Mouse (Mus musculus) frontal cortex, postnatal 36 days (tissue): ENCODE results near the gene M6pr.
"Not testable (repeated sequence)": the region's sequence is repeated elsewhere in the genome, so short reads cannot be mapped to it uniquely, and the experiment has no call there.

ENCODE experiments used
- DNase-seq, 2 experiments: peaks; one replicate each; pipeline ENCODE4 v3.0.0; 2022; ENCODE audit warnings: low spot score in 2 of 2

M6pr gene

GRCm38 (mm10) chr6:122340349-122341000 lies 32.0 kb downstream of the M6pr start, which contains the start of gene Phc1:
Phc1 (minus strand) TSS chr6:122340561.
- DNase-seq, result no peak

- DNase-seq, result no peak
These were observed 32.7 kb downstream of the M6pr start for GRCm38 (mm10) chr6:122341038-122341810.

GRCm38 (mm10) chr6:122342125-122342524 lies 33.6 kb downstream of the M6pr start:
- no peak for DNase-seq

DNA sequence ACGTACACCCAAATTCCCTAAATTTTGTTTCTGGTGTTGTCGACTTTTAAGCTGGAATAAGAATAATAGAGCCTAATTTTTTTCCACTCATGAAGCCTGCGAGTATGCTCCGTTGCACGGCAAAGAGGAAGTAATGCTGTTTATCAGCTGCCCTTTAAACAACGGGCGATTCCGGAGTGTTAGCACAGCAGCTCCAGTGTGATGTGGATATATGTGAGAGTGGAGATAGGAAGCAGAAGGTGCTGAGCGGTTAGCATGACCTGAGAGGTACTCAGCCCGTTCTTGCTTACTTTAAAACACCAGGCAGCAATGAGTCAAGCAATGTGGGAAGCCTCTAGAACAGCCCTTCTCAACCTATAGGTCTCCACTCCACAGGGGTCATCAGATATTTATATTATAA lies 35.2 kb downstream of the M6pr start:
- DNase-seq, result no peak

DNA sequence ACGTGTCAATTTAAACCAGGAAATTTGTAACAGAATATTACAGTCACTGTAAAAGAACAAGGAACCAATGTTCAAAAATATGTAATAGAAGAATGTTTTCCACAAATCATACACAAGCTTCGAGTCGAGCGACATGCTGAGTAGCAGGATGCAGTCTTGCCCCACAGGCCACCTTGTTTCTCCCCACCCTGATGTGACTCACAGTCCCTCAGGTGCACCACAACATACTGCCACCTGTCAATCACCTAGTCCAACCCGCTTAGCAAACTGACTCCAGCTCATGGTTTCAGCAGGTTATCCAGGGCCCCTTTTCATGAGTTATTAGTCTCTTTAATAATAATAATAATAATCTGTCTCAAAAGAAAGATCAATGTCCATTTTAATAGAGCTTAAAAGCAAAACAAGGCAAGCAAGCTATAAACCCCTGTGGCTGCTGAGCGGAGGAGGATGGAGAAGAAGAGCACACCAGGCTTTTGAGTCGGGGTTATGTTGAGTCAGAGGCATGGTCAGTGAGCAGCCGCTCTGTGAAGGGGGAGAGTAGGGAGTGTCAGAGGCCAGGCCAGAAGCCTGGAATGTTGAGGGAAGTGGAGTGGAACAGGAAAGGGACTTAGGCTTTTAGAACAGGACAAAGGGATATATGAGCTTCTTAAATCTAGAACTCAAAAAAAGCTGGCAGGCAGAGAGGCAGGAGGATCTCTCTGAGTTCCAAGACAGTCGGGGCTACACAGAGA lies 36.0 kb downstream of the M6pr start:
- DNase-seq, result no peak

DNA sequence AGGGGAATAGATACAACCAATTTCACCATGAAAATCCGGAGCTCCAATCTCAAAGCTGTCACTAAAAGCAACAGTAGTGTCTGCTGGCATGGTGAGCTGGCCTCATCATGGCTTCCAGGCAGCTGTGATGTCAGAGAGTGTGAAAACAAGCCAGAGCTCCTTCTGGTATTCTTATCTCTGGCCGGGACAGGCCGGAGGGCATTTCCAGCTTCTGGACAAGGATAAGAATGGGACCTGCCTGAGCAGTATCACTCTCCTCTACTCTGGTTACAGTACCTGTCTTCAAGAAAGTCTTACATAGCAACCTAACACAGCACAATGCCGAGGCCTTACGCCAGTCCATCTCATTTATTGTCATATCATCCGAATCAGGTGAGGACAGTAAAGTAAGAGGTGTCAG lies 37.2 kb downstream of the M6pr start:
- no peak for DNase-seq

DNA sequence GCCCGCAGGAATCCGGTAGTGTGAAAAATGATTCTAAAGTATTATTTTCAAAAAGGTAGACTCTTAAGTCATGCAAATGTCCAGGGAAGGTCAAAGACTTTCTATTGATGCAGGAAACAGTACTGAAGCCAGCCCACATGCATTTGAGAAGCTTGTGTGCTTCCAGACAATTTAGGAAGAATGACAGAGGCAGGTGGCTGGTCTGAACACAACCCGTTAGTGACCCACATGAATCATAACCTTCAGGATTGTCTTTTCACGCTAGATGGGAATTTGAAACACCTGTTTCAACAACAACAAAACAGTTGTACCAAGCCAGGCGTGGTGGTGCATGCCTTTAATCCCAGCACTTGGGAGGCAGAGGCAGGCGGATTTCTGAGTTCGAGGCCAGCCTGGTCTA lies 37.9 kb downstream of the M6pr start:
- no peak for DNase-seq

DNA sequence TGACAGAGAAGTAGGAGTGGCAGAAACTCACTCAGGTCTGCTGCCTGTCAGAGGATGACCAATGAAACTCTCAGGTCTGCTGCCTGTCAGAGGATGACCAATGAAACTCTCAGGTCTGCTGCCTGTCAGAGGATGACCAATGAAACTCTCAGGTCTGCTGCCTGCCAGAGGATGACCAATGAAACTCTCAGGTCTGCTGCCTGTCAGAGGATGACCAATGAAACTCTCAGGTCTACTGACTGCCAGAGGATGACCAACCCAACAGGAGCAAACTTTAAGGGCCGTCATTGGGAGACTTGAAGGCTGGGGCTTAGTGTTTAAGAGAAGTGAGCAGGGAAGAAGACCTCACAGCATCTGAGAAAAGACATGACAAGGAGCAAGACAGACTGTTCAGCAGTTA lies 38.8 kb downstream of the M6pr start:
- DNase-seq, result not testable (repeated sequence)

DNA sequence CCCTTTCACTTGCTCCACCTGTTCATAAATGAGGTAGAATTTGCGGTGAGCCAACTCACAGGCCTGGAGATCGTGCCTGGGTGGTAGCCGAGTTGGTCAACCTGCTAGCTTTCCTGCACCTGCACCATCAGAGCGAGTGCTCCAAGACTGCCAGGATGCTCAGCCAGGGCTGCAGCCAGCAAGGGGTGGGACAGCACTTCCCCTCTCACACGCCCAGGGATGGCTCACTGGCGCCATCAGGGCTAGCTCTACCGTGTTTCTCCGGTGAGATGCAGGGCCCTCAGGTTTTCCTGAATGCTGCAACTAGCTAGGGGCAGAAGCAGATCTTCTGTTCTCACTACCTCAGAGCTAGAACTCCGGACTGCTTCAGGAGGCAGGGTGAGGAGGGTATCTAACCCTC lies 47.4 kb downstream of the M6pr start:
- no peak for DNase-seq

DNA sequence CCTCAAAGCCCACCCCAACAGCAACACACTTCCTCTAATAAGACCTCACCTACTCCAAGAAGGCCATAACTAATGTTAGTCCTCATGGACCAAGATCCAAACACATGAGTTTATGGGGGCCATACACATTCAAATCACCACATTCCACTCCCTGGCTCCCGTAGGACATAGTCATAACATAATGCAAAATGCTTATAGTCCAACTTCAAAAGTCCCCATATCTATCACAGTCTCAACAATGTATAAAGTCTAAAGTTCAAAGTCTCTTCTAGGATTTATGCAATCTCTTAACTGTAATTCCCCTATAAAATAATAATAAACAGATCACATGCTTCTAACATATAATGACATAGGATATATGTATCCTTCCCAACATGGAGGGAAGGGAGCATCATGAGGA lies 48.6 kb downstream of the M6pr start:
- no peak for DNase-seq

- DNase-seq, result no peak
These were observed 57.2 kb downstream of the M6pr start for GRCm38 (mm10) chr6:122365706-122366105.

GRCm38 (mm10) chr6:122366287-122366686 lies 57.8 kb downstream of the M6pr start:
- no peak for DNase-seq

- DNase-seq, result no peak
These were observed 58.5 kb downstream of the M6pr start for GRCm38 (mm10) chr6:122366976-122367375.
